Mouse (Mus musculus): ENCODE data around the gene Map2k2.
"Not testable (repeated sequence)": the region's sequence is repeated elsewhere in the genome, so short reads cannot be mapped to it uniquely, and the experiment has no call there.

Map2k2 gene

DNA sequence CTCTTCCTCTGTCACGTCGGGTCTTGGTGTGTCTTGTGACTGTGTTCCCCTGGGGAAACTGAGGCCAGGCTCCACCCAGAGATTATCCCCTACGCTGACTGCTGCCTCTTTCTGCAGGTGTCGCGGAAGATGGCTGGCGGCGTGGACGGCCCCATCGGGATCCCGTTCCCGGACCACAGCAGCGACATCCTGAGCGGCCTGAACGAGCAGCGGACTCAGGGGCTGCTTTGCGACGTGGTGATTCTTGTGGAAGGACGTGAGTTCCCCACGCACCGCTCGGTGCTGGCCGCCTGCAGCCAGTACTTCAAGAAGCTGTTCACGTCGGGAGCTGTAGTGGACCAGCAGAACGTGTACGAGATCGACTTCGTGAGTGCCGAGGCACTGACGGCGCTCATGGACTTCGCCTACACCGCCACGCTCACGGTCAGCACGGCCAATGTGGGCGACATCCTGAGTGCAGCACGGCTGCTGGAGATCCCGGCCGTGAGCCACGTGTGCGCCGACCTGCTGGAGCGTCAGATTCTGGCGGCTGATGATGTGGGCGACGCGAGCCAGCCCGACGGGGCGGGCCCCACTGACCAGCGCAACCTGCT is 38.2 kb downstream of the Map2k2 start:
- DNase-seq, result no peak

DNA sequence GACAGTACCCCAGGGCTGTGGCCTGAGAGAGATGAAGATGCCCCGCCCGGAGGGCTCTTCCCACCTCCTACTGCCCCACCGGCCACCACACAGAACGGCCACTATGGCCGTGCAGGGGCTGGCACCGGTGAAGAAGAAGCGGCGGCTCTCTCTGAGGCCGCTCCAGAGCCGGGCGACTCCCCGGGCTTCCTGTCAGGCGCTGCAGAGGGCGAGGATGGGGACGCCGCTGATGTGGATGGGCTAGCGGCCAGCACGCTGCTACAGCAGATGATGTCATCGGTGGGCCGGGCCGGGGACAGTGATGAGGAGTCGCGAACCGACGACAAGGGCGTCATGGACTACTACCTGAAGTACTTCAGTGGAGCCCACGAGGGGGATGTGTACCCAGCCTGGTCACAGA is 39.0 kb downstream of the Map2k2 start:
- no peak for DNase-seq

DNA sequence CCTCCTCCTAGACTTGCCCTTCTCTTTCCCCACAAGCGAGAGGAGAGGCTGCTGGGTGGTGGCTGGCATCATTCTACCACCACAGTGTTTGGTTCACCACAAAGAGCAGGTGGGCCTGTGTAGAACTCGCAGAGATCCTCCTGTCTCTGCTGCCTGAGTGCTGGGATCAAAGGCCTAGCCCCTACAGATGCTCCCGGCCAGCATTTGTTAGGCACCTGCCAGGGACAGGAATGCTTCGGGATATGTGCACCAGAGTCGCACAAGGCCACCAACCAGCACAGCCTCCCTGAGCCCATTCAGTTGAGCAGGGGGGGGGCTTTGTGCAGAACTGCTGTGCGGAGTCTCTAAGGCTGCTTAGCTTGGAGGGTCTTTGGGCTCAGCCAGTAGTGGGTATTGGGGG is 39.6 kb downstream of the Map2k2 start:
- no peak for DNase-seq

DNA sequence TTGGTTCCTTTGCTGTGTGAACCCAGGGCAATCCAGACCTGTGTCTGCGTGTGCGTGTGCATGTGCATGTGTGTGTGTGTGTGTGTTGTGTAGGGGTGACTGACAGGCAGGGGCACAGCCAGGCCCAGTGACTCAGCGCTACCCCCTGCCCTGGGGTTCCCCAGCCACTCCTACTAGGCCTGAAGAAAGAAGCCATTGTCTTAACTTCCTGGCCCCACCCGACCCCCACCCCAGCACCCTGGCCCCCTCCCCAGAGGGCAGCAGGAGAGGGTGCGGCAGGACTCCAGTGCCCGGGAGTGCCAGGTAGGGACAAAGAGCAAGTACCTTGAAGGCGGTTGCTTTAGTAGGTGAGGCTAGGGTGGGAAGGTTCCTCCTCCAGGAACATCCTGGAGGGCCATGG is 40.1 kb downstream of the Map2k2 start:
- no peak for DNase-seq

DNA sequence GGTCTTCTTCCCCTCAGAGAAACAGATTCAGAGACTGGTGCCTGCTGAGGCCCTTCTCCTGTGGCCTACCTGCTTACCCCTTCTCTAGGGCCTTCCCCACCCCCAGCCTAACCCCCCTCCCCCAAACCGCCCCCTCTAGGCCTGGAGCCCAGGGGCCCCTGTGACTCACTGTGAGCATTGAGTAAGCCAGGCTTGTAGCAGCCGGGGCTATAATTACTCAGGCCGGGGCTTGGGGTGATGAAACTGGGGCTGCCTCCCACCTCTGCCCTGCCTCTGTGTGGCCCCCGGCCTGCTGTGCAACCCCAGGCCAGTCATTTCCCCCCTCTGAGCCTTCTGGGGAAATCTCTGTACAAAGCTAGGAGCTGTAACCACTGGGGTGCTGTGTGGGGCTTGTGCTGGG is 40.6 kb downstream of the Map2k2 start:
- DNase-seq, result no peak

DNA sequence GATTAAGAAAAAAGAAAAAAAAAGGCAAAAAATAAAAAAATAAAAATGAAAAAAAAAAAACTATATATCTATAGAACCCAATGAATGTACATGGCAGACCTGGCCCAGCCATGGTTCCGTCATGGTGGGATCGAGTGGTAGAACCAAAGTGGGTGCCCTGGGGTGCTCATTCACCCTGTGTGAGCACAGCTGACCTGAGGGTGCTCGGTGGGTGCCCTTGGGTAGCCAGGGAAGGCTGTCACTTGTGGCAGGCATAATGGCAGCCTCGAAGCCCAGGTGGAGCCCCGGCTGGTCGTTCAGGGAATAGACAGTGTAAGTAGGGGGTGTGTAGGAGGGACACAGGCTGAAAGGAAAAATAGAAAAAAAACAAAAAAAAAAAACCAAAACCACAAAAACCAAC is 45.5 kb downstream of the Map2k2 start:
- DNase-seq, result no peak

DNA sequence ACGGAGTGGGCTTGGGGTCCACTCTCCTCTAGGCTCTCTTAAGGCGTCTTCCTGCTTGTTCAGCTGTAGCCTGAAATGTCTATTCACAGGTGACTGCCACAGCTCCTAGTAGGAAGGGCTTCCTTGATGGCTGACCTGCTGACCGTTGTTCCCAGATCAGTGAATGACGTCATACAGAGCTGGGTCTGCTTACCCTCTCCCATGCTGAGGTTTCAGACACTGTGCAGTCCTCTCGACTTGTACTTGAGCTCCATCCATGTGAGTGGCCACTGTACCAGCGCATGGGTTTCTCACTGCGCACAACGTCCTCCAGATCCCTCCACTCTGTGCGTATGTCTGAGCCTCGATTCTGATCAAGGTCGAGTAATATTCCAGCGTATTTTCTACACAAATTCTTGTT is 46.9 kb downstream of the Map2k2 start:
- no peak for DNase-seq

DNA sequence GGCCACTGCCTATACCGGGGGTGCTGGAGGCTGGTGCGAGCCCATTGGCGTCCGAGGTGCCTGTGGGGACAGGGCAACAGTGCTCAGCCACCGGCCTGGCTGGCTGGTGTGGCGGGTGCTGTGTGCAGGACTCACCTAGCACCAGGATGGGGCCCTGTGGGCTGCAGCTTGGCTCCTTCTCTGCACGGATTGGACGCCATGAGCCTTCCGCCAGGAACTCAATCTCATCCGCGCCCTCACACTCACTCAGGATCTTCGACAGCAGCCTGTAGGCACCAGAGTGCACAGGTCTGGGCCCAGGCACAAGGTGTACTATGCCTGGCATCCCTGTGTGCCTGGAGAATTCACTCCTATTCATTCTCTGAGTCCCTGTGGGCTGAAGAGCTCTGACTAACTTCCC is 48.6 kb downstream of the Map2k2 start:
- no peak for DNase-seq

DNA sequence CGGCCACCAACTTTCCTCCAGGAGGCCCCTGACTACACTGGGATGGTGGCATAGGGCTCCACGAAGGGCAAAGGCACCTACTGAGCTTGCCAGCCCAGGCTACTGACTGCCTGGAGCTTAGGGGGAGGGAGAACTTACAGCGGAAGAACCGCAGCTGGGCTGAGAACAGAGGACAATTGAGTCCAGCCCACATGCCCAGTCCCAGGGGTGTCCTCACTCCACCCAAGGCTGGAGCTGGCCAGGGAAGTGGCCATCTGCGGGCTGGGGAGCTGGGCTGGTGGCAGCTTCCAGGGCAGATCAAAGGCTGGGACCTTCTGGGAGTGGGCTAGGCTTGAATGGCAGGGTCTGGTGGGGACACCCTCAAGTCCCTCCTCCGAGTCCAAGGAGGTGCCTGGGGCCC is 49.0 kb downstream of the Map2k2 start:
- no peak for DNase-seq

DNA sequence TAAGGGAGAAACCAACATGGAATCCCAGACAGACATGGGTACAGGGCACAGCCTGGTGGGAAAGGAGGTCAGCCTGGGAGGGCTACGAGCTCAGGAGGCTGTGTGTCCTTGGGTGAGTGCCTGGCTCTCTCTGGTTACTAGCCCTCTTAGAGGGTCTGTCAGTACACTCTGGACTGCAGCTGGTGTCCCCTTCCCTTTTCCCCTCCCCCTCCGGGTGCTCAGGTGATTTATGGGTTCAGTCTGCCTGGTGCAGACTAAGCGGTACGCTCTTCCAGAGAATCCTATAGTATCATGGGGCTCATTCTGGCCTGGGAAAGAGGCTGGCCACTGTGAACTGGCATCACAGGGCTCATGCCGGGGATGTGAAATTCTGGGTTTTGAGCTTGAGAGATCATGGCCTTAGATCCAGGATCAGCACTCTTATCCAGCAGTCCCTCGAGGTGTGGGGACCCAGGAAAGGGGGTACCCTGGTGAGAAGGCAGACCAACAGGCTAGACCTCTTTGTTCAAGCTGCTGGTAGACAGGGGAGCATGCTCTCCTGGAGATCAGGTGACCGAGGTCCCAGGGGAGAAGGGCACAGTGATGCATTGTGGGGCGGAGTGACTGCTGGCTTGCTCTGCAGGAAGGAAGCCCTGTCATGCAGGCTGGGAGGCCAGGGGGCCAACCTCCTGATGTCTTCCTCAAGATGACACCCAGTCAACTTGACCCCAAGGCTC is 56.0 kb downstream of the Map2k2 start:
- DNase-seq, result no peak

DNA sequence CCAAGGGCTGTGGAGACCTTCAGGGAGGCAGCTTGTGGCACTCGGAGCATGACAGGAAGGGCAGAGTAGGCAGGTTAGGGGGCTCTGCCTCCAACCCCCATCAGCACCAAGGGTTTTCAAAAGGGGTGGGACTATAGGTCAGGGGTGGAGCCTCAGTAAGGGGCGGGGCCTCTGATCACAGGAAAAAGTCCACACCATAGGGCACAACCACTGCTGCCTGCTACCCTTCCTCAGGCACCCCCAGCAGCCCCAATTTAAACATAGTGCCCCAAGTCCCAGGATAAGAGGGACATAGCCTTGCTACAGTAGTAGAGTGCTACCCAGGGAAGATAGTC is 56.6 kb downstream of the Map2k2 start:
- DNase-seq, result no peak

DNA sequence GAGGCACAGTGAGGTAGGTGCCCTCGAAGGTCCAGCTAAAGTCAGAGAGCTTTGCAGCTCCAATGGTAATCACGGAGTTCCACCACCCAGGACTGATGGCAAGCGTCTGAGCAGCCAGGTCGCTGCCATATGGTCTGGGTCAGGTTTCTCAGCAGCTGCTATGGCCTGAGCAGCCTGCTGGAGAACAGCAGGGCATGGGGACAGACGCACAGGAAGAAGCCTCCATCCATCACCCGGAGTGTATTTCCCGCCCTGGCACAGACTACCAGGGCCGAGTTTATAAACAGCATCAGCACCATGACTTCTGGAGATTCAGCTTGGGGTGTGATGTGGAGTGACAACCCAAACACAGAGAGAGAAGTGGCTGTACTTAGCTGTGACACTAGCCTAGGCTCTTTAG is 59.4 kb downstream of the Map2k2 start:
- peak; percentile 68 for DNase-seq

DNA sequence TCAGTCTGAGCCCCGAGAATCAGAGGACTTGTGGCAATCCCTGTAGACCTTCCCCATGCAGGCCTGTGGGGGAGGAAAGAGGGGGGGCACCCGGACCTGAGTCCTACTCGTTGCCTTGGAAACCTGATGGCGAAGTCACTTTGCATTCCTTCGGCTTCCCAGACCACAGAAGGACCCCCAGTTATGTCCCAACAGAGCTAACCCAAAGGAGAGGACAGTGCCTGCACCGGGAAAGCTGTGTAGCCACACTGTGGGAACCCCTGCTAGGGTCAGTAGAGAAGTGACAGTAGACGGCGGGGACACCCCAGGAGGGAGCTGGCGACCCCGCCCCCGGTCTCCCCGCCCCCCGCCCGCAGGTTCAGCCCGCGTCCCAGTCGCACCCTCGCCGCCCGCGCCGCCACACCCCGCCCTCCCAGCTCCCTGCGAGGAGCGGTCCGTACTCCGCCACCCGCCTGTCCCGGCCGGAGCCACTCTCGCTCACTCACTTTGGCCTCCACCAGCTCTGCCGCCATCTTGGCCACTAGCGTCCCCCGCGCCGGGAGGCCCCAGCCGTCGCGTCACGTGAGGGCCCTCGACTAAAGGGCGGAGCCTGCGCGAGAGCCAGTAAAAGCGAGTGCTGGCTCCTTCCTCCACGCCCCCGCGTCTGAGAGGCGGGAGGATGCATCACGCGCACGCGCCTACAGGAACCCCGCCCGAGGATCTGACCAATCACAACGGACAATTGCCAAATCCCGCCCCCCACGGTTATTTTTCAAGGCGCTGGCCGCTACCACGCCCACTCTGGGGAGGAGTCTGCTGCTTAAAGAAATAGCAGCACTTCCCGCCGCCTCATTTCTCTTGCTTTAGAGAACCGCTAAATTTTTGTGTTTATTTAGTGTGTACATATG is 61.7 kb downstream of the Map2k2 start, which contains the start of gene Pias4:
Gene Pias4 (minus strand): TSS at position 724 of the 887 bp plus-strand sequence.
- peak; percentile 100 for DNase-seq

DNA sequence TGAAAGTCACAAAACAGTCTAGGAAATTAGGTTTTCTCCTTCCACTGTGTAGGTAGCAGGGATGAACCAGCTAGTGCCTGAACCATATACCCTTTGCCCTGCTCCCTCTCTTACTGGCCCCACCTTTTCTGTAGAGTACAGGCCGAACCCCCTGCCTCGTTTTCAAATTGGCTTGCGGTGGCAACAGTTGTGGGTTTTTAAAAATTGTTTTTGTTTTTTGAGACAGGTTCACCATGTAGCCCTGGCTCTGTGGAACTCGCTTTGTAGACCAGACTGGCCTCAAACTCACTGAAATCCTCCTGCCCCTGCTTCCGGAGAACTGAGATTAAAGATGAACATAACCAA is 62.3 kb downstream of the Map2k2 start:
- peak; percentile 60 for DNase-seq

DNA sequence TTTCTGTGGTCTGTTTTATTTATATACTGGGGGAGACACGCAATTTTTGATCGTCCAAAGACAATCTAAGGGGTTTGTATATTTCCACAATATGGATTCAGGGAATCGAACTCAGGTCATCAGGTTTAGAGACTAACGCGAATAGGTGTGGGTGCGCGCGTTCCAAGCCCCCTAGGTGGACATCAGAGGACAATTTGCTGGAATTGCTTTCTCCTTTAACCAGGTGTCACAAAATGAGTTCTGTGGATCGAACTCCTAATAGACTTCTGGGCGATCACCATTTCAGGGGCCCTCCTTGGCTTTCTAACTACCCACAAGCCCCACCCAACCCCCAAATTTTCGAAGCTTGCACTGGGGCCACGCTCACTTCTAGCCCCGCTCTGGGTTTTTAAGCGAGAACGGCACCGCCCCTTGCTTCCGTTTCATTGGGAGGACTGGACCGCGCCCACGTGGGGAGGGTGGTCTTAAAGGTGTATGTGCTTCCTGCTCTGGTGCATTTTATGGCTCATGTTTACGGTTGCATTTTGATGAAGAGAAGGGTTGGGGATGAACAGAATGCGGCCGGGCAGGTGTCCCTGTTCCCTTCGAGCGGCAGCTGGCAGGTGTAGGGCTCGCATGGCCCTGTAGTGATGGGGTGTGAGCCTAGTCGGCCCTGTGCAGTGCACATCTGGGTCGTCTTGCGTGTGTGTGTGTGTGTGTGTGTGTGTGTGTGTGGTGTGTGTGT is 63.0 kb downstream of the Map2k2 start:
- DNase-seq, result peak; percentile 77

DNA sequence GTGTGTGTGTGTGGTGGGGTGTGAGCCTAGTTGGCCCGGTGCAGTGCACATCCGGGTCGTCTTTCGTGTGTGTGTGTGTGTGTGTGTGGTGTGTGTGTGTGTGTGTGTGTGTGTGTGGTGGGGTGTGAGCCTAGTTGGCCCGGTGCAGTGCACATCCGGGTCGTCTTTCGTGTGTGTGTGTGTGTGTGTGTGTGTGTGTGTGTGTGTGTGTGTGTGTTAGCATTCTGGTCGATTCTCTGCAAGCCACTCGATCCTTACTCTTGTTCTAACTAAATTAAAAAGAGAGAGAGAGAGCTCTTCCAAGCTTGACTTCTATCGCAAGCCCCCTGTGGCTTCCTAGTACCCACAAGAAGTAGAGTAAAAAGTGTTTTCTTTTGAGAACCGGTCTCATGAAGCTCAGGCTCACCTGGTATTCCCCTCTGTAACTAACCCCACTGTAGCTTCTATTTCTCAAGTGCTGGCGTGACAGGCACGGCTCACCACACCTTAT is 63.7 kb downstream of the Map2k2 start:
- DNase-seq, result not testable (repeated sequence)

DNA sequence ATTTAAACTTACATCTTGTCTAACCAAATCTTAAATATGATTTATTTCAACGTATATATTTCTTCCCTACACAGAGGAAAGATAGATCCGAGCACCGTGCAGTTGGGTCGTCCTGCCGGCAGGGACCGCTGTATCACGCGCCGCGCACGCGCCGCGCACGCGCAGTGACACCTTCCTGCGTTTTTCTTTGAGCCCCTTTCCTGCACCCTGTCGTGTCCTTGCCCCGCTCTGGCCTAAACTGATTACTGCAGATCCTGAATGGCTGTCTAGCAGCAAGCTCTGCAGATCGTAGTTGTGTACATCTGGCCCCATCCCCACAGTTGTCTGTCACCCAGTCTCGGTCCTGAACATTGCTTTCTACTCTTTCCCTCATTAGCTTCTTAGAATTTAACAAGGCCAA is 67.4 kb downstream of the Map2k2 start:
- peak; percentile 85 for DNase-seq

DNA sequence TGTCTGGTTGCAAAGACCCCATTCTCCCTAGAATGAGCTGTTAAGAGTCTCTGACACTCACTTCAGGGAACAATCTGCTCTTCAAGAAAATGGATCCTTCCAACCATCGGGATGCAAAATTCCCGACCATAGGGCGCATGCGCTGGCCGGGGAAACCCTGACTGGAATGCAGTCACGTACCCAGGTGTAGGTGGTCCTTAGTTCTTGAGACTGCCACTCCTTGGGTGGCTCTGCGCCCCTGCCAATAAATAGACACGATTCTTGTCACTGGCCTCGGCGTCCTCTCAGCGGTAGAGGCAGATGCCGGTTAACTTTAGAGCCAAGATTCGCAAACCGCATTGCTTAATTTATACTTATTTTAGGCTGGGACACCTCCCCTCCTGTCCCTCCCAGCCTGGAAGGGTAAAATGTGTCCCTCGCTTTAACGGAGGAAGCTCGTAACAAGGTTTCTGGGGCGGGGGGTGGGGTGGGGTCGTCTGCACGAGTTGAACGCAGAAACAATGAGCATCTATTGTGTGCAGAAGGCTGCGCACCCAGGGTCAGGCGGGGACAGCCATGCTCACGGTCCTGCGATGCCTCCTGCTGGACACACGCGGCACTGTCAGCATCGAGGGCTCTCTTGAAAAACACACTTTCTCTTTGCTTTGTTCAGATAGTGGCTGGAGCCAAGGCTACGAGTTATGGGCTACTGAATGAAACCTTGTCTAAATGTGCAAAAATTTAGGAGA is 69.1 kb downstream of the Map2k2 start:
- DNase-seq, result peak; percentile 92

DNA sequence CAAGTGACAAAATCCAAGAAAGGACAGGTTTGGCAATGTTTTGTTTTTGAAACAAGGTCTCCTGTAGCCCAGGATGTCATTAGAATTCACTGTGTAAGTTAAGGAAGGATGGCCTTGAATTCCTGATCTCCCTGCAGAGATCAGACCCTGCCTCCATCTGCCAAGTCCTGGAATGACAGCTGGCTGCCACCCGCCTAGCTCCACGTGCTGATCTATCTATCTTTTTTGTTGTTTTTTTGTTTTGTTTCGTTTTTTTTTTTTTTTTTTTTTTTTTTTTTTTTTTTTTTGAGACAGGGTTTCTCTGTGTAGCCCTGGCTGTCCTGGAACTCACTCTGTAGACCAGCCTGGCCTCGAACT is 69.6 kb downstream of the Map2k2 start:
- DNase-seq, result not testable (repeated sequence)

DNA sequence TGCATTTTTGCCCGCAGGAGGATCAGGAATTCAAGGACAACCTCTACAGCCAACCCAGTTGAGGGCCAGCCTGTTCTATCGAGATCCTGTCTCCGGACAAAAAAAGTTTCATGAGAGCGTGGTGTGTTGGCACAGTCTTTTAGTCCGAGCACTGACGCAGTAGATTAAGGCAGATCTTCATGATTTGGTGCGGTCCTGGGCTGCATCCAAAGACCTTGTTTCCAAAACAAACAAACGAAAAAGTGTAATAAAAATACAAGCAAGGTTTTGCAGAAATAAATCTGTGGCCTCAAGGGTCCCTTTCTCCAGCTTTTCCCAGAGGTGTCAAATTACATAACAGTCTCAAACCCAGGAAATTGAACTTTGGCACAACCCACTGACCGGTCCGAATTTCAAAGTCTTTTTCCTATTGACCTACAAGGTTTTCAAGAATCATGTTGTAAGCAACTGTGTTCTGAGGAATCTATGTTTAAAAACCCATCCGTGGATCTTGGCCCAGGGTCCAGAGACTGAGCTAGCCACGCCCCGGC is 70.3 kb downstream of the Map2k2 start:
- DNase-seq, result no peak

DNA sequence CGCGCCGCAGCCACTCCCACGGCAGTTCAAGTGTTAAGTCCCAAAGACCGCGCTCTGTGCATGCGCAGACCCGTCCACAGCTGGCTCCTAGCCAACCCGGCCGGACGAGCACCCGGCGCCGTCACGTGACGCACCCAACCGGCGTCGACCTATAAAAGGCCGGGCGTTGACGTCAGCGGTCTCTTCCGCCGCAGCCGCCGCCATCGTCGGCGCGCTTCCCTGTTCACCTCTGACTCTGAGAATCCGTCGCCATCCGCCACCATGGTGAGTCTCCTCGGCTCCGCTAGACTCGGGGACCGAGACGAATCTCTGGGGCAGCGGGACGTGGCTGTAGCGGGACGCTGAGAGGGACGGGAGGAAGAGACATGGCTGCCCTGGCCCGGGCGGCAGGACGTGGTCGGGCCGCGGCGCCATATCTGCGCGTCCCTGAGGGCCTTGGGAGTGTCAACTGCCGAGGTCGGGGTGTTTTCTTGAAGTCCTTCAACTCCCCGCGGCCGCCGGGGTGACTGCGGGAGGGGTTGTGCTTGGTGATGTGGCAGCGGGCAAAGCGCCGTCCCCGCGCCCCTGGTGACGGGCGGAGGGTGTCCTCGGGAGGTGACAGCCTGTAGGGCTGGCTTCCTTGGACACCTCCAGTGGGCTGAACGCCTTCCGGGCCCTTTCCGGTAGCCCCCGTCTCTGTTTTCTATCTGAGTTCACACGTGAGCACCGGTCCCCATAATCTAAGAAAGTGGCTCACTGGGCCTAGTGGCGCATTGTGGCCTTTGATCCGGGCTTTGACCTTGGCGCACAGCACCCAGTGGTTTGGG is 71.0 kb downstream of the Map2k2 start, which contains the start of gene Eef2:
Gene Eef2 (plus strand): TSS at position 166 of the 806 bp plus-strand sequence.
- DNase-seq, result peak; percentile 100
